Mouse (Mus musculus) G1E-ER4 (cell line): ENCODE data around the gene Nop16. TPM values are rescaled to one million over a fixed set of nuclear protein-coding genes. Genes with fewer than 3 reads are reported as not detected.

Source experiments
- GATA1 ChIP-seq: IDR thresholded peaks from one replicate; pipeline ENCODE4 v1.8.0; 2012; ENCODE audit warnings: low read length, inconsistent platforms
- polyA plus RNA-seq: library from polyadenylated mRNA; stranded (reverse); fragments of >175 nt; gene quantifications from 2 replicates; pipeline ENCODE4 v1.2.3, GENCODE M21; 2012

The Nop16 gene
- polyA plus RNA-seq, 1 experiment: 101 TPM

- TF ChIP-seq GATA1: no peak
Observed at GRCm38 (mm10) chr13:54572621-54573020, 17.3 kb downstream of the Nop16 start.

GRCm38 (mm10) chr13:54571637-54572036, 18.3 kb downstream of the Nop16 start:
- TF ChIP-seq GATA1: no peak

- no peak for TF ChIP-seq GATA1
Observed at GRCm38 (mm10) chr13:54570736-54571135, 19.2 kb downstream of the Nop16 start.

GRCm38 (mm10) chr13:54569282-54569681, 20.6 kb downstream of the Nop16 start:
- no peak for TF ChIP-seq GATA1

GRCm38 (mm10) chr13:54568380-54568779, 21.5 kb downstream of the Nop16 start:
- TF ChIP-seq GATA1: no peak

GRCm38 (mm10) chr13:54565594-54566345, 24.1 kb downstream of the Nop16 start:
- TF ChIP-seq GATA1: no peak

- TF ChIP-seq GATA1: no peak
Observed at GRCm38 (mm10) chr13:54565201-54565581, 24.7 kb downstream of the Nop16 start, which contains the start of gene 4833439L19Rik. Gene 4833439L19Rik (minus strand): TSS chr13:54565435.

- no peak for TF ChIP-seq GATA1
Observed at GRCm38 (mm10) chr13:54564232-54565200, 25.4 kb downstream of the Nop16 start.

GRCm38 (mm10) chr13:54562562-54562961, 27.3 kb downstream of the Nop16 start:
- no peak for TF ChIP-seq GATA1

- no peak for TF ChIP-seq GATA1
Observed at GRCm38 (mm10) chr13:54560608-54561007, 29.3 kb downstream of the Nop16 start.

- no peak for TF ChIP-seq GATA1
Observed at GRCm38 (mm10) chr13:54559656-54560055, 30.2 kb downstream of the Nop16 start.

GRCm38 (mm10) chr13:54557652-54558051, 32.2 kb downstream of the Nop16 start:
- TF ChIP-seq GATA1: no peak

GRCm38 (mm10) chr13:54556796-54557195, 33.1 kb downstream of the Nop16 start:
- no peak for TF ChIP-seq GATA1

- no peak for TF ChIP-seq GATA1
Observed at GRCm38 (mm10) chr13:54556176-54556575, 33.7 kb downstream of the Nop16 start.

GRCm38 (mm10) chr13:54548036-54548435, 41.9 kb downstream of the Nop16 start:
- TF ChIP-seq GATA1: no peak

Other genes with a start within 250 kb of the Nop16 start
- gene Cplx2, start 218.7 kb downstream of the Nop16 start, polyA plus RNA-seq: not detected in 2 replicates
- 161 and 163 TPM in 2 replicates for gene Thoc3, start 121.2 kb downstream of the Nop16 start, polyA plus RNA-seq
- gene Simc1, start 86.3 kb downstream of the Nop16 start, polyA plus RNA-seq: 4.5 and 5.0 TPM in 2 replicates
- gene 4833439L19Rik, start 24.7 kb downstream of the Nop16 start, polyA plus RNA-seq: 39.7 and 48.4 TPM in 2 replicates
- gene Arl10, start 15.1 kb downstream of the Nop16 start, polyA plus RNA-seq: 8.0 and 12.2 TPM in 2 replicates
- 13.0 and 86.8 TPM in 2 replicates for gene Higd2a, start 117 bp upstream of the Nop16 start, polyA plus RNA-seq
- 67.4 and 91.2 TPM in 2 replicates for gene Cltb, start 21.3 kb upstream of the Nop16 start, polyA plus RNA-seq
- 22.1 and 26.1 TPM in 2 replicates for gene Faf2, start 31.7 kb upstream of the Nop16 start, polyA plus RNA-seq
- gene Rnf44, start 103.8 kb upstream of the Nop16 start, polyA plus RNA-seq: 269 and 288 TPM in 2 replicates
- not detected in 2 replicates for gene Cdhr2, start 111.4 kb upstream of the Nop16 start, polyA plus RNA-seq
- gene Gprin1, start 159.8 kb upstream of the Nop16 start, polyA plus RNA-seq: not detected in 2 replicates
- gene Sncb, start 176.5 kb upstream of the Nop16 start, polyA plus RNA-seq: not detected in 2 replicates
- not detected in 2 replicates for gene Eif4e1b, start 193.9 kb upstream of the Nop16 start, polyA plus RNA-seq
- gene Tspan17, start 199.3 kb upstream of the Nop16 start, polyA plus RNA-seq: 0.14 and 0.17 TPM in 2 replicates